Mouse (Mus musculus) forebrain, embryonic 13.5 days (tissue): ENCODE results near the gene Rrp12. TPM values are rescaled to one million over a fixed set of nuclear protein-coding genes. Genes with fewer than 3 reads are reported as not detected.

Source experiments
- ATAC-seq: fragments of 200-750 bp; cut with Nextera tagmentation; 2 replicates; pipeline ENCODE4 v1.8.0; 2017
- H3K27ac ChIP-seq: fragments of 300-500 bp; sonication (generic); 2 replicates; pipeline ENCODE4 v1.5.1; 2015; ENCODE audit warnings: inconsistent platforms, mild to moderate bottlenecking, moderate library complexity
- H3K27me3 ChIP-seq: fragments of 300-500 bp; sonication (generic); 2 replicates; pipeline ENCODE4 v1.6.1; 2015; ENCODE audit warnings: mild to moderate bottlenecking, inconsistent platforms
- H3K36me3 ChIP-seq: fragments of 300-500 bp; sonication (generic); 2 replicates; pipeline ENCODE4 v1.6.1; 2015; ENCODE audit warnings: mild to moderate bottlenecking, inconsistent platforms; ENCODE audit not compliant: poor library complexity, severe bottlenecking
- H3K4me1 ChIP-seq: fragments of 300-500 bp; sonication (generic); 2 replicates; pipeline ENCODE4 v1.6.1; 2015; ENCODE audit warnings: inconsistent platforms
- H3K4me2 ChIP-seq: fragments of 300-500 bp; sonication (generic); 2 replicates; pipeline ENCODE4 v1.6.1; 2015; ENCODE audit warnings: inconsistent platforms, mild to moderate bottlenecking, moderate library complexity
- H3K4me3 ChIP-seq: fragments of 300-500 bp; sonication (generic); 2 replicates; pipeline ENCODE4 v1.5.1; 2015; ENCODE audit warnings: mild to moderate bottlenecking, inconsistent platforms
- H3K9ac ChIP-seq: fragments of 300-500 bp; sonication (generic); 2 replicates; pipeline ENCODE4 v1.6.1; 2015; ENCODE audit warnings: mild to moderate bottlenecking, inconsistent platforms
- H3K9me3 ChIP-seq: fragments of 300-500 bp; sonication (generic); replicated peaks from 2 replicates; pipeline ENCODE4 v1.6.1; 2016; ENCODE audit warnings: inconsistent platforms
- WGBS: fragments of 180-500 bp; shearing (Covaris S2); methylation state at CpG from one replicate; pipeline ENCODE4 v1.1.7; 2015; 5-methylcytosine and 5-hydroxymethylcytosine counted together
- polyA plus RNA-seq: library from polyadenylated mRNA; unstranded; fragments of >200 nt; fragmentation: Nextera tagmentation; extraction: Ambion mirVana; gene quantifications from 2 replicates; pipeline ENCODE4 v1.2.1, GENCODE M21; 2015

The Rrp12 gene
- polyA plus RNA-seq, 1 experiment from 2014 or later = 15.8 TPM

DNA sequence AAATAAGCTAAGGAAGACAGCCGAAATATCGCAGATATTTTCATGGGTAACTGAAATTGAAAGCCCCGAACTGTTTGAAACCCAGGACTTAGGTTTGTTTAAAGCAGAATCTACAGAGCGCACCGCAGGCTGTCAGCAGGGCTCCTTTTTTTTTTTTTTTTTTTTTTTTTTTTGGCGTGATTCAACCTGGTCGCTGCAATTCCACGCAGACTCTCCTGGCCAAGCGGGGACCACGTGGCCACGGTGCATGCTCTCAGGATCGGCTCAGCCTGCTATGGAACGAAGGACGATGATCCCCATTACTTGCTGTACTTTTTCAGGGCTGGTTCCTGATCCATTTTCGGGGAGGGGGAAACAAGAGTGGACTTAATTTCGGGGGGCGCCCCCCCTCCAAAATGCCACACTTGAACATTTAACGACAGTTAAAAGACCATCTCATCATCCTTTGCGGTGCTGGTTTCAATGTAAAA lies 64.8 kb downstream of the Rrp12 start:
- Histone ChIP-seq H3K4me1 (peaks cover 46% of the 10 kb centered on the region), H3K4me3 (peak overlapping the region; percentile 83), H3K9ac (peak overlapping the region; percentile 89), H3K27ac (peak overlapping the region; percentile 89), H3K4me2 (peak overlapping the region; percentile 86), H3K9me3 (no peaks in the 10 kb centered on the region), H3K27me3 (0 out of 2 replicates have a peak, but pooled peaks cover 5% of the 10 kb centered on the region), H3K36me3 (no peaks in the 10 kb centered on the region)
- ATAC-seq = no peak
- under 1% methylated on average over 19 of the region's 19 CpGs for WGBS

DNA sequence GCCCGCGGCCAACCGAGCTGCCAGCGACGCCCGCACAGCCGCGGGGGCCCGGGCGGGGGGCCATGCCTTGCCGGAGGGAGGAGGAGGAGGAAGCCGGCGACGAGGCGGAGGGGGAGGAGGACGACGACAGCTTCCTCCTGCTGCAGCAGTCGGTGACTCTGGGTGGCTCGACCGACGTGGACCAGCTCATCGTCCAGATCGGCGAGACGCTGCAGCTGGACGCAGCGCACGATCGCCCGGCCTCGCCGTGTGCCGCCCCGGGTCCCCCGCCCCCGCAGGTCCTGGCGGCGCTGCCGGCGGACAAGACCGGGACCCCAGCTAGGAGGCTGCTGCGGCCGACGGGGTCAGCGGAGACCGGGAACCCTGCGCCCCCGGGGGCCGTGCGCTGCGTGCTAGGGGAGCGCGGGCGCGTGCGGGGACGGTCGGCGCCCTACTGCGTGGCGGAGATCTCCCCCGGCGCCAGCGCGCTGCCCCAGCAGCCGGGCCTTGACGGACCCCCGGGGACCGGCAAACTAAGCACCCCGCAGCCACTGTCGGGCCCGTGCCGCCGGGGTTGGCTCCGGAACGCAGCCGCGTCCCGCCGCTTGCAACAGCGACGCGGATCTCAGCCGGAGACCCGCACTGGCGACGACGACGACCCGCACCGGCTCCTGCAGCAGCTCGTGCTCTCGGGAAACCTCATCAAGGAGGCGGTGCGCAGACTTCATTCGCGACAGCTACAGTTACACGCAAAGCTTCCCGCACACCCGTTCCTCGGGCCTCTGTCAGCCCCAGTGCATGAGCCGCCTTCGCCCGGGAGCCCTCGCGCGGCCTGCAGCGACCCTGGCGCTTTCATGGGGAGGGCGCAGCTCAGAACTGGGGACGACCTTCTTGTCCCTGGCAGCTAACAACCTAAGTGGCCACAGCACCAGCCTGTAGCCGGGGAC lies 65.6 kb downstream of the Rrp12 start:
- peak overlapping the region; percentile 83 for H3K4me3 ChIP-seq
- H3K27me3 ChIP-seq = 0 out of 2 replicates have a peak, but pooled peaks cover 5% of the 10 kb centered on the region
- no peaks in the 10 kb centered on the region for H3K9me3 ChIP-seq
- peak; percentile 63 for ATAC-seq
- H3K4me1 ChIP-seq = peaks cover 38% of the 10 kb centered on the region
- WGBS = under 1% methylated on average over 109 of the region's 112 CpGs
- H3K9ac ChIP-seq = peak overlapping the region; percentile 89
- H3K36me3 ChIP-seq = no peaks in the 10 kb centered on the region
- H3K27ac ChIP-seq = peak overlapping the region; percentile 89
- H3K4me2 ChIP-seq = peak overlapping the region; percentile 86

DNA sequence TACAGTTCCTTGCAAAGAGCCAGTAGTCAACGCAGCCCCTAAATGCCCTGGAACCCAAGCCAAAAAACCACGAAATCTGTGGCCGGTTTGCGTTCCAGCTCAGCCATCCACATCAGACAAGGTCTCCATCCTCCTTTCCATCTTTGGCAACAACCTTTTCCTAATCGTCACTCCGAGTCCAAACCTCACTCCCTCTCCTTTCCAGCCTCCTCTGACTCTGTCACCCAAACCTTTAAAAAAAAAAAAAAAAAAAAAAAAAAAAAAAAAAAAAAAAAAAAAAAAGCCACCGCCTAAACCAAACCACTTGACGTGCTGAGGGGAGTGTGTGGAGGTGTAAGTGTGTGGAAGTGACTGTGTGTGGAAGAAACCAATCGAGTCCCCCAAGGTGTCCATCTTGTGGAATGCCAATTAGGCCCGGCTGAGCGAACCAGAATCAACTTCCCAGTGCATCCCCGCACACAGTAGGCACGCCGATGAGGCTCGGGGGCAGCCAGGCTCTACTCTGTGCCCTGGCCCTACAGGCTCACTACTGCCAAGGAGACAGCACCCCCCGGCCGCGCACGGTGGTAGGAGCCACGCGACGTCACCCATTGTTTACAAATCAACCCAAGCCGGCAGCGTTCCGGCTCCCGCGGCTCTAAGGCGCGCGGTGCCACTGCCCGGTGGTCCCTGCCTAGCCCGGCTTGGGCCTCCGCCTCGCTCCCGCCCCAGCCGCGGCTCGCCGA lies 66.4 kb downstream of the Rrp12 start, which contains the start of gene Frat1:
TSS of gene Frat1 (plus strand) at position 590 of the 725 bp plus-strand sequence.
- WGBS = 1% methylated on average over 35 of the region's 39 CpGs
- ATAC-seq = peak; percentile 95
- Histone ChIP-seq H3K9ac (peak within 1 kb of the TSS; percentile 89), H3K9me3 (no peaks in the 10 kb centered on the region), H3K27me3 (0 out of 2 replicates have a peak, but pooled peaks cover 5% of the 10 kb centered on the region), H3K4me2 (peak within 1 kb of the TSS; percentile 86), H3K4me1 (peaks cover 32% of the 10 kb centered on the region), H3K36me3 (no peaks in the 10 kb centered on the region), H3K4me3 (peak within 1 kb of the TSS; percentile 83), H3K27ac (peak within 1 kb of the TSS; percentile 89)

DNA sequence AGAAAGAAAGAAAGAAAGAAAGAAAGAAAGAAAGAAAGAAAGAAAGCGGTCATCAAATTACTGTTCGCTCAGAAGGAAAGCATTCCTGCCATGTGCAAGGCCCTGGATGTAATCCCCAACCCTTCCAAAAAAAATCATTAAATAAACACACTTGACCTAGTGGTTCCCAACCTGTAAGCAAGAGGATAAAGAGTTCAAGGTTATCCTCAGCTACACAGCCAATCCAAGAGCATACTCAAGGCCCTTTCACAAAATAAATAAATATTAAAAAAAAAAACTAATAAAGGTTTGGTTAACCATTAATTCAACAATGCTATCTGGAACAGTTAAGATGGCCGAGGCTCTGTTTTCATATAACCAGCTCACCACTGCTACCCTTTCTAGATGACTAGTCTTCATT lies 67.0 kb downstream of the Rrp12 start:
- peak overlapping the region; percentile 89 for H3K27ac ChIP-seq
- H3K9ac ChIP-seq = peak overlapping the region; percentile 46; the same call in 1 of the 2 replicates
- H3K4me3 ChIP-seq = peak overlapping the region; percentile 83
- WGBS = 61% methylated on average over 3 of the region's 3 CpGs
- peaks cover 32% of the 10 kb centered on the region for H3K4me1 ChIP-seq
- ATAC-seq = no peak
- H3K27me3 ChIP-seq = 0 out of 2 replicates have a peak, but pooled peaks cover 5% of the 10 kb centered on the region
- H3K36me3 ChIP-seq = no peaks in the 10 kb centered on the region
- H3K9me3 ChIP-seq = no peaks in the 10 kb centered on the region
- peak overlapping the region; percentile 86 for H3K4me2 ChIP-seq

DNA sequence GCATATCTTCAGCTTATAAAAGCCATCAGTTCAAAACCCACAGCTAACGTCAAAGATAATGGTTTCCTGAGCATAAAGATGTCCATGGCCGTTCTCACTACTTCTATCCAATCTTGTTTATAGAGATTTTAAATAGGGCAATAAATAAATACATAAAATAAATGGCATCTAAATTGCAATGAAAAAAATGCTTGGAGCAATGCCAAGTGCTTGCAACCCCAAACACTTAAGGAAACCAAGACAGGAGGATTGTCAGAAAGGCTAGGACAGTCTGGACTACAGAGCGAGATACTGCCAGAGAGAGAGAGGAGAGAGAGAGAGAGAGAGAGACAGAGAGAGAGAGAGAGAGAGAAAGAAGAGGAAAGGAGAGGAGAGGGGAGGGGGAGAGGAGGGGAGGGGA lies 69.4 kb downstream of the Rrp12 start:
- no peak overlapping the region for H3K27ac ChIP-seq
- H3K4me2 ChIP-seq = no peak overlapping the region
- no peak for ATAC-seq
- H3K4me1 ChIP-seq = peaks cover 9% of the 10 kb centered on the region
- 0 out of 2 replicates have a peak, but pooled peaks cover under 1% of the 10 kb centered on the region for H3K27me3 ChIP-seq
- H3K9ac ChIP-seq = no peak overlapping the region
- no peaks in the 10 kb centered on the region for H3K9me3 ChIP-seq
- H3K36me3 ChIP-seq = no peaks in the 10 kb centered on the region
- H3K4me3 ChIP-seq = no peak overlapping the region
- 85% methylated on average over 3 of the region's 3 CpGs for WGBS

DNA sequence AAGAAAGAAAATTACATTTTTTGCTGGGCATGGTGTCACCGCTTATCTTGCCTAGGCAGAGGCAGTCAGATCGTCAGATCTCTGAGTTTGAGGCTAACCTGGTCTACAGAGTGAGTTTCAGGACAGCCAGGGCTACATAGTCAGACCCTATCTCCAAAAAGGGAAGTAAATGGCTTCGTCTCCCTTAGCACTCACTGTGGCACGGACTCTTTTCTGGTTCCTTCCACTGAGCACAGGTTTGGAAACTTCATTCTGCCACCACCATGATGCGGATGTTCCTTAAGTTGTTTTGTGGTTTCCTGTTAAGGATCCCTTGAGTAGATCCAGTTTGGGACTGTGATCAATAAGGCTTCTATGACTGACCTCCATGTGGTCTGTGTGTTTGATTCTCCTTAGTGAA lies 71.0 kb downstream of the Rrp12 start:
- no peaks in the 10 kb centered on the region for H3K36me3 ChIP-seq
- H3K9ac ChIP-seq = no peak overlapping the region
- no peaks in the 10 kb centered on the region for H3K9me3 ChIP-seq
- 86% methylated on average over 5 of the region's 5 CpGs for WGBS
- no peak overlapping the region for H3K27ac ChIP-seq
- no peak for ATAC-seq
- H3K4me1 ChIP-seq = peaks cover 5% of the 10 kb centered on the region; the same call in 1 of the 2 replicates
- no peak overlapping the region for H3K4me3 ChIP-seq
- no peaks in the 10 kb centered on the region; the same call in 1 of the 2 replicates for H3K27me3 ChIP-seq
- H3K4me2 ChIP-seq = no peak overlapping the region

DNA sequence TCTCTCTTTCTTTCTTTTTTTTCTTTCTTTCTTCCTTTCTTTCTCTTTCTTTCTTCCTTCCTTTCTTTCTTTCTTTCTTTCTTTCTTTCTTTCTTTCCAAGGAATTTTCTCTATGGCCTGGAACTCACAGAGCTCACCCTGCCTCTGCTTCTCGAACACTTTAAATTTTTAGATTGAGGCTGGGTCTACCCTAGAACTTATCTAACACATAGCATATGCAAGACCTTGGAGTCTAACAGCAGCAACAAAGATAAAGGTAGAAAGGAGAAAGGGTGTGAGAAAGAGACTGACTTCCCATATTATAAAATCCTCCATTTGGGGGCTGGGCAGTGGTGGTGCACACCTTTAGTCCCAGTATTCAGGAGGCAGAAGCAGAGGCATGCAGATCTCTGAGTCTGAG lies 73.4 kb downstream of the Rrp12 start:
- Histone ChIP-seq H3K27ac (no peak overlapping the region), H3K9ac (no peak overlapping the region), H3K9me3 (no peaks in the 10 kb centered on the region), H3K36me3 (no peaks in the 10 kb centered on the region), H3K4me3 (no peak overlapping the region), H3K4me1 (no peaks in the 10 kb centered on the region), H3K27me3 (no peaks in the 10 kb centered on the region; the same call in 1 of the 2 replicates), H3K4me2 (no peak overlapping the region)
- no peak for ATAC-seq
- 88% methylated on average over 1 of the region's 1 CpGs for WGBS

GRCm38 (mm10) chr19:41821436-41821835 lies 74.5 kb downstream of the Rrp12 start:
- WGBS = 7% methylated on average over 5 of the region's 5 CpGs
- no peak overlapping the region for H3K27ac ChIP-seq

GRCm38 (mm10) chr19:41818749-41819148 lies 77.2 kb downstream of the Rrp12 start:
- no peaks in the 10 kb centered on the region for H3K4me1 ChIP-seq
- no peak overlapping the region for H3K27ac ChIP-seq
- H3K4me3 ChIP-seq = no peak overlapping the region
- no peaks in the 10 kb centered on the region; the same call in 1 of the 2 replicates for H3K27me3 ChIP-seq
- no peaks in the 10 kb centered on the region for H3K9me3 ChIP-seq
- no peak for ATAC-seq
- WGBS = 88% methylated on average over 4 of the region's 4 CpGs
- H3K9ac ChIP-seq = no peak overlapping the region
- no peak overlapping the region for H3K4me2 ChIP-seq
- H3K36me3 ChIP-seq = no peaks in the 10 kb centered on the region

More at GRCm38 (mm10) chr19:41821436-41821835, 74.5 kb downstream of the Rrp12 start:
- ATAC-seq = no peak
- H3K27me3 ChIP-seq = no peaks in the 10 kb centered on the region; the same call in 1 of the 2 replicates
- H3K4me3 ChIP-seq = no peak overlapping the region
- H3K4me1 ChIP-seq = no peaks in the 10 kb centered on the region
- H3K9ac ChIP-seq = no peak overlapping the region
- no peaks in the 10 kb centered on the region for H3K9me3 ChIP-seq
- no peak overlapping the region for H3K4me2 ChIP-seq
- H3K36me3 ChIP-seq = no peaks in the 10 kb centered on the region

DNA sequence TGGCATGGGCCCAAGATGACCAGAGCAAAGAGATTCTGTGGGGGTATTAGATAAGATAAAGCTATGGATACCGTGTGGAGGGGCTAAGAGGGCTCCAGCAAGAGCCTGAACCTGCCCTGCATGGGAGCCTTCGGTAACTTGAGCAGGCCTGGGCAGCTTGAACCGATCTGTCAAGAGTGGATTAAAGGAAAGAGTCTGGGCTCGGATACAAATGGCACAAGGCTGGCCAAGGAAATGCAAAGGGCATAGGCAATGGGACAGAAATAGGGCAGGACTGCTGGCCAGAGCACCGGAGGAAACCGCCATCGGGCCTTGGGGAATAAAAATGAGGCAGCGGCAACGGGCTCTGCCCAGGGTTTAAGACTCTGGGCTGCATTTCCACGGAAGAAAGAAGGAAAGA lies 78.6 kb downstream of the Rrp12 start:
- 62% methylated on average over 10 of the region's 10 CpGs for WGBS
- no peaks in the 10 kb centered on the region; the same call in 1 of the 2 replicates for H3K27me3 ChIP-seq
- no peaks in the 10 kb centered on the region for H3K9me3 ChIP-seq
- H3K4me1 ChIP-seq = no peaks in the 10 kb centered on the region
- ATAC-seq = no peak
- no peak overlapping the region for H3K4me3 ChIP-seq
- H3K36me3 ChIP-seq = no peaks in the 10 kb centered on the region
- no peak overlapping the region for H3K4me2 ChIP-seq
- H3K9ac ChIP-seq = no peak overlapping the region
- no peak overlapping the region for H3K27ac ChIP-seq

GRCm38 (mm10) chr19:41816915-41817314 lies 79.1 kb downstream of the Rrp12 start:
- H3K27me3 ChIP-seq = no peaks in the 10 kb centered on the region; the same call in 1 of the 2 replicates
- WGBS = 70% methylated on average over 5 of the region's 5 CpGs
- H3K4me2 ChIP-seq = no peak overlapping the region
- no peaks in the 10 kb centered on the region for H3K9me3 ChIP-seq
- no peaks in the 10 kb centered on the region for H3K4me1 ChIP-seq
- ATAC-seq = no peak
- no peak overlapping the region for H3K9ac ChIP-seq
- H3K27ac ChIP-seq = no peak overlapping the region
- no peak overlapping the region for H3K4me3 ChIP-seq
- H3K36me3 ChIP-seq = no peaks in the 10 kb centered on the region

- no peak overlapping the region for H3K27ac ChIP-seq
- no peaks in the 10 kb centered on the region for H3K4me1 ChIP-seq
- 81% methylated on average over 5 of the region's 5 CpGs for WGBS
- no peak overlapping the region for H3K4me2 ChIP-seq
- H3K27me3 ChIP-seq = no peaks in the 10 kb centered on the region; the same call in 1 of the 2 replicates
- H3K9me3 ChIP-seq = no peaks in the 10 kb centered on the region
- no peak overlapping the region for H3K4me3 ChIP-seq
- ATAC-seq = no peak
- H3K9ac ChIP-seq = no peak overlapping the region
- H3K36me3 ChIP-seq = no peaks in the 10 kb centered on the region
Observed at GRCm38 (mm10) chr19:41816410-41816809, 79.6 kb downstream of the Rrp12 start.
